Mouse (Mus musculus) heart, adult 2 months (tissue): Measurements from ENCODE around the gene Ptdss2.

Experiments used
- CTCF ChIP-seq: fragments of 200-600 bp; IDR thresholded peaks from 2 replicates; pipeline ENCODE4 v1.8.1; 2022; ENCODE audit warnings: antibody characterized with exemption, mild to moderate bottlenecking, moderate library complexity
- EP300 ChIP-seq: fragments of 200-500 bp; IDR thresholded peaks from 2 replicates; pipeline ENCODE4 v1.6.1; 2011; ENCODE audit warnings: low read depth, low read length, control low read depth; ENCODE audit not compliant: insufficient read depth
- POLR2A ChIP-seq: fragments of 200-500 bp; IDR thresholded peaks from 2 replicates; pipeline ENCODE4 v1.6.1; 2011; ENCODE audit warnings: mild to moderate bottlenecking, low read depth, low read length, control low read depth; ENCODE audit not compliant: insufficient read depth

- TF ChIP-seq POLR2A (no peak), CTCF (no peak), EP300 (no peak)
Measured at GRCm38 (mm10) chr7:141097177-141097576, 25.0 kb upstream of the Ptdss2 start.
